Mouse (Mus musculus): ENCODE results near the gene Cfb. TPM values are rescaled to one million over a fixed set of nuclear protein-coding genes. Genes with fewer than 3 reads are reported as not detected.
"Not testable (repeated sequence)": the region's sequence is repeated elsewhere in the genome, so short reads cannot be mapped to it uniquely, and the experiment has no call there.

The Cfb gene
- total and polyA plus RNA-seq, 3 experiments: 0.19 to 3.1 TPM; not detected in 1

GRCm38 (mm10) chr17:34901948-34902347 lies 39.6 kb upstream of the Cfb start:
- not testable (repeated sequence) for H3K9ac ChIP-seq (ENCODE audit: control insufficient read depth, low read depth, low read length, poor library complexity, severe bottlenecking); H3K27me3 ChIP-seq (ENCODE audit: control insufficient read depth in 1 of 2, insufficient read depth in 2 of 2, low read length in 2 of 2); DNase-seq (ENCODE audit: low read depth, low spot score); H3K36me3 ChIP-seq (ENCODE audit: control insufficient read depth in 1 of 2, insufficient read depth in 2 of 2, low read length in 2 of 2); H3K9me3 ChIP-seq (replicated peaks; ENCODE audit: insufficient read depth, low read length); H3K27ac ChIP-seq (ENCODE audit: control insufficient read depth, low read depth, low read length); H3K4me1 ChIP-seq (ENCODE audit: control insufficient read depth in 1 of 2, insufficient read depth in 2 of 2, low read length in 2 of 2); H3K4me3 ChIP-seq (ENCODE audit: control insufficient read depth in 1 of 2, insufficient read depth in 1 of 2, low read depth in 2 of 2, low read length in 2 of 2)
- TF ChIP-seq ZNF384 (IDR thresholded peaks at IDR 0.05; ENCODE audit: low read depth, low read length): peak; percentile 52
- H3K79me2 ChIP-seq (ENCODE audit: control insufficient read depth, insufficient read depth, low read length, poor library complexity): peaks cover 25% of the 10 kb centered on the region

DNA sequence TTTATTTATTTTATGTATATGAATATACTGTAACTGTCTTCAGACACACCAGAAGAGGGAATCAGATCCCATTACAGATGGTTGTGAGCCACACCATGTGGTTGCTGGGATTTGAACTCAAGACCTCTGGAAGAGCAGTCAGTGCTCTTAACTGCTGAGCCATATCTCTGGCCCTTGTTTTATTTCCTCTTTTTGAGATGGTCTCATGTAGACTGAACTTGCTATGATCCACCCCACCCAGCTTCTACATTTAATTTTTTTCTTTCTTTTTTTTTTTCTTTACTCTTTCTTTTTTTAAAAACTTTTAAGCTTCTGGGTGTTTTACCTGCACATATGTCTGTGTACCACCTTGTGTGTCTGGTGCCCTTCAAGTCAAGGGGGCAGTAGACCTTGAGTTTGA lies 38.5 kb upstream of the Cfb start:
- not testable (repeated sequence) for H3K9me3 ChIP-seq (replicated peaks; ENCODE audit: insufficient read depth, low read length); H3K4me3 ChIP-seq (ENCODE audit: control insufficient read depth in 1 of 2, insufficient read depth in 1 of 2, low read depth in 2 of 2, low read length in 2 of 2); H3K27ac ChIP-seq (ENCODE audit: control insufficient read depth, low read depth, low read length); H3K9ac ChIP-seq (ENCODE audit: control insufficient read depth, low read depth, low read length, poor library complexity, severe bottlenecking); H3K27me3 ChIP-seq (ENCODE audit: control insufficient read depth in 1 of 2, insufficient read depth in 2 of 2, low read length in 2 of 2)
- H3K4me1 ChIP-seq (ENCODE audit: control insufficient read depth in 1 of 2, insufficient read depth in 2 of 2, low read length in 2 of 2): peaks cover 0 to 15% of the 10 kb centered on the region in 2 experiments; a peak in 3 of 4 replicates
- TF ChIP-seq MAFK (IDR thresholded peaks at IDR 0.05; ENCODE audit: borderline replicate concordance, low read depth, low read length) (peak; percentile 41; the same call in 1 of the 2 replicates), ZNF384 (IDR thresholded peaks at IDR 0.05; ENCODE audit: low read depth, low read length) (peak; percentile 44), MXI1 (IDR thresholded peaks at IDR 0.05; ENCODE audit: low read depth, low read length) (0 out of 2 replicates have a peak, but pooled peaks have one; percentile 19), TBP (IDR thresholded peaks at IDR 0.05; ENCODE audit: low read depth, low read length) (peak; percentile 92)
- H3K36me3 ChIP-seq (ENCODE audit: control insufficient read depth in 1 of 2, insufficient read depth in 2 of 2, low read length in 2 of 2): peaks cover 2 to 15% of the 10 kb centered on the region in 2 experiments; a peak in 3 of 4 replicates
- H3K79me2 ChIP-seq (ENCODE audit: control insufficient read depth, insufficient read depth, low read length, poor library complexity): peaks cover 27% of the 10 kb centered on the region
- DNase-seq (ENCODE audit: low read depth, low spot score): peak; percentile 61

DNA sequence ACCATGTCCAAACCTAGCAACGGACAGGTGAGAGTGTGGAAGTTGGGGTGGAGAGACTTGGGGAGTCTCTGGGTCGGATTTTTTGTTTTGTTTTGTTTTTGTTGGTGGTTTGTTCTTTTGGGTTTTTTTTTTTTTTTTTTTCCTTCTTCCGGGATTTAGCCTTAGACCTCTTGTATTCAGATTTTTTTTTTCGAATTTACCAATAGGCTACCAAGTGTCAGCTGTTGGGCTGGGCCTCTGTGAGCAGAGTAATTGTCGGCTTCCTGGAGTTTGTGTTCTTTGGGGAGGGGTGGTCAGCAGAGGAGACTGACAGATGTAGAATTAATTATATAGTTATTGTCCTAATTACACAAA lies 37.5 kb upstream of the Cfb start:
- no peaks in the 10 kb centered on the region for H3K27me3 ChIP-seq (ENCODE audit: control insufficient read depth in 1 of 2, insufficient read depth in 2 of 2, low read length in 2 of 2)
- peak overlapping the region; percentile 75 to 88 for H3K4me3 ChIP-seq (ENCODE audit: control insufficient read depth in 1 of 2, insufficient read depth in 1 of 2, low read depth in 2 of 2, low read length in 2 of 2)
- DNase-seq (ENCODE audit: low read depth, low spot score): no peak
- peaks cover 30% of the 10 kb centered on the region for H3K79me2 ChIP-seq (ENCODE audit: control insufficient read depth, insufficient read depth, low read length, poor library complexity)
- H3K27ac ChIP-seq (ENCODE audit: control insufficient read depth, low read depth, low read length): peak overlapping the region; percentile 83
- no peaks in the 10 kb centered on the region for H3K9me3 ChIP-seq (replicated peaks; ENCODE audit: insufficient read depth, low read length)
- peak overlapping the region; percentile 86 for H3K9ac ChIP-seq (ENCODE audit: control insufficient read depth, low read depth, low read length, poor library complexity, severe bottlenecking)
- peaks cover 2 to 15% of the 10 kb centered on the region in 2 experiments; a peak in 3 of 4 replicates for H3K36me3 ChIP-seq (ENCODE audit: control insufficient read depth in 1 of 2, insufficient read depth in 2 of 2, low read length in 2 of 2)
- peaks cover 0 to 18% of the 10 kb centered on the region in 2 experiments; a peak in 3 of 4 replicates for H3K4me1 ChIP-seq (ENCODE audit: control insufficient read depth in 1 of 2, insufficient read depth in 2 of 2, low read length in 2 of 2)
- no peak for TF ChIP-seq CHD1 (IDR thresholded peaks at IDR 0.05; ENCODE audit: low read depth, low read length)
- TF ChIP-seq RAD21 (IDR thresholded peaks at IDR 0.05; ENCODE audit: low read depth, low read length): no peak
- TF ChIP-seq NRF1 (IDR thresholded peaks at IDR 0.05; ENCODE audit: insufficient read depth, low read depth, low read length, poor library complexity, severe bottlenecking): no peak
- TF ChIP-seq ETS1 (IDR thresholded peaks at IDR 0.05; ENCODE audit: low read depth, low read length): 0 out of 2 replicates have a peak, but pooled peaks have one; percentile 23
- no peak for TF ChIP-seq POLR2AphosphoS5 (IDR thresholded peaks at IDR 0.05; ENCODE audit: borderline replicate concordance, low read depth, low read length)
- TF ChIP-seq USF1 (IDR thresholded peaks at IDR 0.05; ENCODE audit: low read depth, low read length): no peak
- no peak for TF ChIP-seq UBTF (IDR thresholded peaks at IDR 0.05; ENCODE audit: borderline replicate concordance, insufficient read depth, low read depth, low read length)
- no peak for TF ChIP-seq ZC3H11A (IDR thresholded peaks at IDR 0.05; ENCODE audit: low read depth, low read length)
- peak; percentile 41 for TF ChIP-seq MXI1 (IDR thresholded peaks at IDR 0.05; ENCODE audit: low read depth, low read length)
- no peak for TF ChIP-seq SMC3 (IDR thresholded peaks at IDR 0.05; ENCODE audit: low read depth, low read length)
- peak; percentile 80 for TF ChIP-seq ELF1 (IDR thresholded peaks at IDR 0.05; ENCODE audit: low read depth, low read length)
- TF ChIP-seq SIN3A (IDR thresholded peaks at IDR 0.05; ENCODE audit: low read length): peak; percentile 80
- no peak for TF ChIP-seq EP300 (IDR thresholded peaks at IDR 0.05; ENCODE audit: low read depth in 1 of 2, low read length in 2 of 2)
- TF ChIP-seq JUND (IDR thresholded peaks at IDR 0.05; ENCODE audit: low read depth, low read length): no peak
- peak; percentile 93 for TF ChIP-seq ZNF384 (IDR thresholded peaks at IDR 0.05; ENCODE audit: low read depth, low read length)
- no peak for TF ChIP-seq ZKSCAN1 (IDR thresholded peaks at IDR 0.05; ENCODE audit: low read depth, low read length)
- TF ChIP-seq MAFK (IDR thresholded peaks at IDR 0.05; ENCODE audit: borderline replicate concordance, low read depth, low read length): no peak
- no peak for TF ChIP-seq GATA1 (IDR thresholded peaks at IDR 0.05; ENCODE audit: low read depth, low read length)
- no peak for TF ChIP-seq ZMIZ1 (IDR thresholded peaks at IDR 0.05; ENCODE audit: low read depth, low read length)
- TF ChIP-seq MYB (IDR thresholded peaks at IDR 0.05; ENCODE audit: low read depth, low read length): no peak
- TF ChIP-seq CTCF (IDR thresholded peaks at IDR 0.05 in 2 of 3, conservative IDR thresholded peaks at IDR 0.05 in 1 of 3; ENCODE audit: control insufficient read depth in 1 of 3, insufficient read depth in 1 of 3, low read depth in 2 of 3, low read length in 3 of 3, poor library complexity in 1 of 3, severe bottlenecking in 1 of 3): no peak
- TF ChIP-seq HCFC1 (IDR thresholded peaks at IDR 0.05; ENCODE audit: low read depth, low read length): 0 out of 2 replicates have a peak, but pooled peaks have one; percentile 20
- TF ChIP-seq E2F4 (IDR thresholded peaks at IDR 0.05; ENCODE audit: borderline replicate concordance, low read depth, low read length): no peak
- TF ChIP-seq TAL1 (IDR thresholded peaks at IDR 0.05; ENCODE audit: low read length): no peak
- TF ChIP-seq POLR2A (IDR thresholded peaks at IDR 0.05; ENCODE audit: control insufficient read depth in 1 of 2, insufficient read depth in 1 of 2, low read depth in 1 of 2, low read length in 2 of 2, poor library complexity in 1 of 2): no peak

Data from MEL (cell line).